Mouse (Mus musculus) heart, postnatal 10 days (tissue): ENCODE results near the gene Prox2. TPM values are rescaled to one million over a fixed set of nuclear protein-coding genes. Genes with fewer than 3 reads are reported as not detected.
"Not testable (repeated sequence)": the region's sequence is repeated elsewhere in the genome, so short reads cannot be mapped to it uniquely, and the experiment has no call there.

ENCODE experiments used
- DNase-seq, 2 experiments: peaks; one replicate each; pipeline ENCODE4 v3.0.0; 2021
- intact Hi-C: fragments of 180-260 bp; cut with DNase I; formaldehyde crosslinking; loops from one replicate; pipeline ENCODE4 v1.15.1; 2025
- total RNA-seq, 2 experiments: library from RNA; stranded (reverse); gene quantifications; 2 replicates each; pipeline ENCODE4 v1.2.3; 2021

The Prox2 gene
- total RNA-seq: 1 to 10 TPM; 2.2 to 3.3 TPM

- intact Hi-C loops: no loop called here
- DNase-seq: peak; percentile 93 to 95
Observed at GRCm38 (mm10) chr12:85110698-85111592, at the start of gene Prox2, which contains the start of gene Dlst. Gene Prox2 (minus strand): TSS chr12:85110759. Gene Dlst (plus strand): TSS chr12:85110833.

- intact Hi-C loops: no loop called here
- peak; percentile 56 to 61 for DNase-seq
Observed at GRCm38 (mm10) chr12:85159592-85159991, 49.0 kb upstream of the Prox2 start.

- intact Hi-C loops: no loop called here
Observed at GRCm38 (mm10) chr12:85158801-85159200, 48.2 kb upstream of the Prox2 start.

GRCm38 (mm10) chr12:85157797-85158460 is 47.4 kb upstream of the Prox2 start:
- DNase-seq: no peak
- intact Hi-C loops: no loop called here

More at GRCm38 (mm10) chr12:85158801-85159200, 48.2 kb upstream of the Prox2 start:
- peak in 1 of 2 experiments; percentile 38 for DNase-seq

- intact Hi-C loops: no loop called here
- DNase-seq: no peak
Observed at GRCm38 (mm10) chr12:85156324-85156723, 45.8 kb upstream of the Prox2 start.

- intact Hi-C loops: no loop called here
Observed at GRCm38 (mm10) chr12:85153011-85153410, 42.5 kb upstream of the Prox2 start.

GRCm38 (mm10) chr12:85151002-85151774 is 40.6 kb upstream of the Prox2 start, which contains the start of gene Rps6kl1:
Gene Rps6kl1 (minus strand): TSS chr12:85151264.
- intact Hi-C loops: no loop called here
- DNase-seq: peak; percentile 46 to 48

More at GRCm38 (mm10) chr12:85153011-85153410, 42.5 kb upstream of the Prox2 start:
- no peak for DNase-seq

GRCm38 (mm10) chr12:85150321-85151001 is 39.9 kb upstream of the Prox2 start:
- intact Hi-C loops: no loop called here
- no peak for DNase-seq

GRCm38 (mm10) chr12:85146881-85147280 is 36.3 kb upstream of the Prox2 start:
- no peak for DNase-seq
- intact Hi-C loops: no loop called here

GRCm38 (mm10) chr12:85146355-85146754 is 35.8 kb upstream of the Prox2 start:
- intact Hi-C loops: no loop called here
- DNase-seq: peak; percentile 53 to 56

- intact Hi-C loops: no loop called here
- peak; percentile 70 to 74 for DNase-seq
Observed at GRCm38 (mm10) chr12:85145630-85146029, 35.1 kb upstream of the Prox2 start.

- intact Hi-C loops: loop anchor here (1.0 kb wide), 1 partner anchor 142 kb away; no protein-coding TSS in a partner anchor
- no peak for DNase-seq
Observed at GRCm38 (mm10) chr12:85144821-85145220, 34.3 kb upstream of the Prox2 start.

- intact Hi-C loops: loop anchor here (1.0 kb wide), 1 partner anchor 143 kb away; no protein-coding TSS in a partner anchor
- DNase-seq: not testable (repeated sequence)
Observed at GRCm38 (mm10) chr12:85144276-85144675, 33.7 kb upstream of the Prox2 start.

- intact Hi-C loops: loop anchor here (1.0 kb wide), 1 partner anchor 162 kb away; no protein-coding TSS in a partner anchor
- peak; percentile 90 to 94 for DNase-seq
Observed at GRCm38 (mm10) chr12:85142803-85143202, 32.2 kb upstream of the Prox2 start.

GRCm38 (mm10) chr12:85141096-85141495 is 30.5 kb upstream of the Prox2 start:
- DNase-seq: no peak
- intact Hi-C loops: no loop called here

- no peak for DNase-seq
- intact Hi-C loops: no loop called here
Observed at GRCm38 (mm10) chr12:85140036-85140701, 29.6 kb upstream of the Prox2 start.

- DNase-seq: no peak
- intact Hi-C loops: no loop called here
Observed at GRCm38 (mm10) chr12:85136627-85137026, 26.1 kb upstream of the Prox2 start.

GRCm38 (mm10) chr12:85135513-85136470 is 25.2 kb upstream of the Prox2 start:
- intact Hi-C loops: no loop called here
- DNase-seq: peak; percentile 36 to 37
